Mouse (Mus musculus) thymus, postnatal 10 days (tissue): ENCODE results near the gene Gm3415.
"Not testable (repeated sequence)": the region's sequence is repeated elsewhere in the genome, so short reads cannot be mapped to it uniquely, and the experiment has no call there.

ENCODE experiments used
- DNase-seq, 2 experiments: peaks; one replicate each; pipeline ENCODE4 v3.0.0; 2021; ENCODE audit warnings: low spot score in 2 of 2

The Gm3415 gene

DNA sequence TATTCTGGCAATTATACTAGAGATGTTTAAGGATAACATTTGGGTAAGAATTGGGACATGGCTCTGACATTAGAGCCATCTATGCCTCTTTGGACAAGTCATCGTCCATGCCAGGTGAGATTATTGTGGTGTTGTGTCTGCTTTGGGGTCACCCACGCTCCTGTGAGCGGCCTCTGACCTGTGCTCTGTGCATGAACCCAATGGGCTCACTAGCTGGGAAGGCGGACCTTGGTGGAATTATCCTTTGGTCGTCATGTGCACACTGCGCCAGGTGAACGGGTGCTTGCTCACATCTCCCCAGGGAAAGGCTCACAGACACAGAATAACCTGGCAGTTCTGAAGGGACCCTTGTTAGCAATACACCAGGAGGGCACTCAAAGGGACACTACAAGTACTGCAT is 43.3 kb downstream of the Gm3415 start:
- DNase-seq, result not testable (repeated sequence)

DNA sequence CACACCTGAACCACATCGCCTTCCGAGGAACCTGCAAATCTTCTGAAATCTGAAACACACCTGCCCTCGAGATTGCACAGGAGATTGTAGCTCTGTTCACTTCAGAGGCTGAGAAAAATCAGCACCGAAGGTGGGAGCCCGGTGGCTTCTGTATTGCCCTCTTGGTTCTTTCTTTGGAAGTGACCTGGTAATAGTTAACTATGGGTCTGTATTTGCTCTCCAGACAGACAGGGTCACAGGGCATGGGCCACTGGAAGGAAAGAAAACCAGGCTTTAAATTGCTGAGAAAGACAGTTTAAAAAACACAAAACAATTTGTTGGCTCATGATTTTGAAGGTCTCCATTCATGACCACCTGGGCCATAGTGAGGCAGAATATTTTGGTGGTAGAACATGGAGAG is 44.0 kb downstream of the Gm3415 start:
- DNase-seq, result no peak

- no peak for DNase-seq
Measured at GRCm38 (mm10) chr5:146606221-146606620, 50.3 kb downstream of the Gm3415 start.

DNA sequence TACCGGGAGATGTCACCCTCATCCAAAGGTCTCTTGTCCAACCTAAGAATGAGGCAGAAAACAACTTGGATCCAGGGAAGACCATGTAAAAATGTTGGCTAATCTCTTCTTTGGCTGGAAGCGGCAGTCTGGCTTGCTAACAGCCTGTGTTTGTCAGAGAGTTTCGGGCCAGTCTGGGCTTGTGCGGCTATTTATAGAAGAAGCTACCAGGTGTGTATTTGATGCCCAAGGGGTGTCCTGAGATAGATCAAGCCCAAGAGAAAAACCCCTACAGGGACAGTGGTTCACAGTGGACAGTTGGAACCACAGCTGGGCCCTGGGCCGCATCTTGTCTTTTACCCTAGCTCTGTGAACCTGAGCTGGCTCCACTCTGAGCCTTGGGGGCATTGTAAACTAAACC is 51.0 kb downstream of the Gm3415 start:
- no peak for DNase-seq

DNA sequence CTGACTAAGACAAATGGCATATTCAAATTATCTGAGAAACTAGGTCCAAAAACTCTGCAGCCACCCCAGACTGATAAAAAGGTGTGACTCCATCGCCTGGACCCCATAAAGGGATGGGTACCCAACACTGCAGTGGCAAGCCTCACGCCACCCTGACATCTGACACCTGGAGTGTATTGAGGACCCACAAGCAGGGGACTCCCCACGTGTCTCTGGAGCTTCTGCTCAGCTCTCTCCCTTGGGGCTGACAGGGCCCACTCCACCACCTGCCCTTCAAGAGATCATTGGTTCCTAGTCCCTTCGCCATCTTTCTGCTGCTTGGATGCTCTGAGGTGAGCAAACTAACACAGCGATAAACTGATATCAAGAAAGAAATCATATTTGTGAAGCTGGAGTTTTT is 51.9 kb downstream of the Gm3415 start:
- DNase-seq, result no peak
